Mouse (Mus musculus): ENCODE results near the gene Lefty2.
"Not testable (repeated sequence)": the region's sequence is repeated elsewhere in the genome, so short reads cannot be mapped to it uniquely, and the experiment has no call there.

Lefty2 gene

DNA sequence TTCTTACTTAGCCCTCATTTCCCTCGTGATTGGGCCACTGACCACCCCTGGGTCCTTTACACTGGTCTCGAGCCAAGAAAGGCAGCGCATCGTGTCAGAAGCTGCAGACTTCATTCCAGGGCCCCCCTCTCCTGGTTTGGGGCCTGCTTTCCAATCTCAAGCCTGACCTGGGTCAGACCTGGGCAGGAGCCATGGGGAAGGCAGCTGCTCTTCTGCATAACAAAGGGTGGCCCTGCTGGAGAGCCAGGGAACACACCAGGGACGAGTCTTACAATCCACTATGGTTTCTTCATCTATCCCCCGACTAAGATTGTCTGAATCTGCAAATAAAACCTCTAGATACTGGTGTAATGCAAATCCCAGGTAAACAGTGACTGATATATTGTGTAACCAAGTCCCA lies 40.8 kb downstream of the Lefty2 start:
- no peak for DNase-seq (ENCODE audit: low read depth)

DNA sequence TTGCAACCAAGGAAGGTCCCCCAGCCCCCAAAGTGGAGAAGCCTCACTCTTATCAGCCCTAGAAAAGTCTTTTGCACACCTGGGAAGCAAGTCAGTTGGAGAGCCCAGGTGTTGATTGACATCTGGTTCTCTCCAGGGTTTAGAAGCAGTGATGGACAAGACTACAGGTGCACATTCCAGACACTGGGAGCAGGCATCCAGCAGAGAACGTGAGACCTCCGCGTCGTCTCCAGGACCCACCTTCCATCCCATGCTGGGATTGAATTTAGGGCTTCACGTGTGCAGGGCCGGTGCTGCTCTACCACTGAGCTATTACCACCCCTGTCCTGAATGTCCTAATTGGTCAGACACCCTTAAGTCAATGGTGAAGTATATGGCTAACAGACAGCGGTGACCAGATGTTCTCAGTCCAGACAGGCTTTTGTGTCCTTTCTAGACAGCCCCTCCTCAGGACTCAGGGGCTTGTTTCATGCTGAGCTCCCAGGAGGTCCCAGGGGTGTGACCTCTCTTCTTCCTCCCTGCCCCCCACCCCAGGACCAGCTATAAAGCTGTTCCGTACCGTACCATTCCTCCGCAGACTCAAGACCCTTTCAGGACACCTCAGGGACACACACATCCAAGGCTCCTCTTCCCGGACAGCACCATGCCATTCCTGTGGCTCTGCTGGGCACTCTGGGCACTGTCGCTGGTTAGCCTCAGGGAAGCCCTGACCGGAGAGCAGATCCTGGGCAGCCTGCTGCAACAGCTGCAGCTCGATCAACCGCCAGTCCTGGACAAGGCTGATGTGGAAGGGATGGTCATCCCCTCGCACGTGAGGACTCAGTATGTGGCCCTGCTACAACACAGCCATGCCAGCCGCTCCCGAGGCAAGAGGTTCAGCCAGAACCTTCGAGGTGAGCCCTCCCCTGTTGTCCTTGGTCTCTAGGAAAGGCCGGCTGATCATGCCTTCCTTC lies 41.8 kb downstream of the Lefty2 start, which contains the start of gene Lefty1:
Gene Lefty1 (plus strand): TSS at position 556 of the 953 bp plus-strand sequence.
- no peak for DNase-seq (ENCODE audit: low read depth)

DNA sequence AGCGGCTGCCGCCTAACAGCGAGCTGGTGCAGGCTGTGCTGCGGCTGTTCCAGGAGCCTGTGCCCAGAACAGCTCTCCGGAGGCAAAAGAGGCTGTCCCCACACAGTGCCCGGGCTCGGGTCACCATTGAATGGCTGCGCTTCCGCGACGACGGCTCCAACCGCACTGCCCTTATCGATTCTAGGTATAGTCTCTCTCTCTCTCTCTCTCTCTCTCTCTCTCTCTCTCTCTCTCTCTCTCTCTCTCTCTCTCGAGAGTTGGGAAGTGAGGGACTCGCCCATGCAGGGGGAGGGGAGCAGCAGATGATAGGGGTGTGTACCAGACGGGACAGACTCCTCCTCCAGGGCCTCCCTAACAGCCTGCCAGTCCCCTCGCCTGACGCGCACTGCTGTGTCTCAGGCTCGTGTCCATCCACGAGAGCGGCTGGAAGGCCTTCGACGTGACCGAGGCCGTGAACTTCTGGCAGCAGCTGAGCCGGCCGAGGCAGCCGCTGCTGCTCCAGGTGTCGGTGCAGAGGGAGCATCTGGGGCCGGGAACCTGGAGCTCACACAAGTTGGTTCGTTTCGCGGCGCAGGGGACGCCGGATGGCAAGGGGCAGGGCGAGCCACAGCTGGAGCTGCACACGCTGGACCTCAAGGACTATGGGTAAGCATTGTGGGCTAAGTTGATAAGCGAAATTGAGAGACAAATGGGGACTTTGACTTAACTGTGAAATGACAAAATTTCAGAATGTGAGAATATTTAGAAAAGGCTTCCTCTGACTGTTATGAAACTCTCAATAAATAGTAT lies 43.9 kb downstream of the Lefty2 start:
- not testable (repeated sequence) for DNase-seq (ENCODE audit: low read depth)

GRCm38 (mm10) chr1:180937631-180938030 lies 44.7 kb downstream of the Lefty2 start:
- not testable (repeated sequence) for DNase-seq (ENCODE audit: low read depth)

GRCm38 (mm10) chr1:180938781-180939180 lies 45.9 kb downstream of the Lefty2 start:
- not testable (repeated sequence) for DNase-seq (ENCODE audit: low read depth)

DNA sequence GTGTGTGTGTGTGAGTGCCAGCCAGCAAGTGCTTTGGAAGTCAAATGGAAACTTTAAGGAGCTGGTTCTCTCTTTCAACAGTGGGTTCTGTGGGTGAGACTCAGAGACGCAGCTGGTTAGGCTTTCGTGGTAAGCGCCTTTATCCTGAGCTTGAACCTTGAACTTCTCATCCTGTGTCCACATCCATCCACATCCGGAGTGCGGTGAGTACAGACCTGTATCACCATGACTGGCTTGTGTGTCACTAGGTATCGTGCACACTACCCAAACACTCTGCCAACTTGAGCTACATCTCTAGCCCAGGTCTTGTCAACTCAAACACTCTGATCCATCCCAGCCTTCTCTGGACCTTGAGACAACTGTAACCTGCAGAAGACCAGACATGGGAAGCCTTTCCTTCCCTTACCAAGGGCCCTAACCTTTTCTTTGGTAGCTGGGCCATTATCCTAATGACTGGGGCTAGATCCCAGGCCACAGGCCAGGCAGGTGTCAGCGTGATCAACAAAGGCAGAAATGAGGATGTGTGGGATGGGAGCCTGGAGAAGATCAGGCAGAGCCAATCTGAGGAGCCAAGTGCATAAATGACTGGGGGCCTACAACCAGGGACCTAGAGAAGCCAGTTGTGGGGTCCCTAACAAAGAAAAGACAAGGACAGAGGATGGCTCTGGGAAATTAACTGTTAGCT lies 48.0 kb downstream of the Lefty2 start:
- no peak for DNase-seq (ENCODE audit: low read depth)

GRCm38 (mm10) chr1:180941726-180942125 lies 48.8 kb downstream of the Lefty2 start:
- DNase-seq (ENCODE audit: low read depth) = no peak

DNA sequence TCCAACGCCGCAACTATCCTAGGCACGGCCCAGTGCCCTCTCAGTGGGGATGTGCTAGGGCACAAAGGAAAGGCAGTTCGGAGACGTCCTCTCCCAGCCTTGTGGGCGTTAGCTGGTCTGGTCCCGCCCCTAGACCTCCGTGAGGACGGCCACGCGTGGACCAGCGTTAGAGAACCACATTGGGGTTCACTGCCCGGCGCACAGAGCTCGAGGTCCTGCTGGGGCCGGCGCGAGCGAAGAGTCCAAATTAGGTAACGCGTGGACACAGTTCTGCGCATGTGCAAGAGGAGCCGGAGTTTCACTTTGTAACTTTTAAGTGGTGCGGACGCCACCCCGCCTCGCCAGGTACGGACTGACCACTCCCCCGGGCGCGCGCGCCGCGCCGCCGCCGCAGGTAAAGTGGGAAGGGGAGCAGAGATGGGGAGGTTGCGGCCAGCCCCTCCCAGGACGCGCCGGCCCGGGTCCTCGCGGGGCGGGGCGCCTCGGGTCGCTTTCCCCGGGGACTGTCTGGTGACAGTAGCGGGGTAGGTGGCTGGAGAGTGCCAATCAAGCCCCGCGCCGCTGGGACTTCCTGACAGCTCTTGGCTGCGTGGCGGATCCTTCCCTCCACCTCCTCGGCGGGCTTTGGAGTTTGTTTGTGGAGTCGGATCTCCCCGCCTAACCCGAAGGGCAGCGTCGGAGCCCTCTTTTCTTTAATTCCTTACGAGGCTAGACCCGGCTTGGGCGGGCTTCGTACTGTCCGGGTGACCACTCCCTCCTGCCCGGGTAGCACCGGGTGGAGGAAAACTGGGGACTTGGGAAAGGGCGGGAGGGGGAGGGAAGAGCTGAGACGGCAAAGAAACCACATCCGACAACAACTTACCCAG lies 49.5 kb downstream of the Lefty2 start, which contains the start of gene Tmem63a:
Gene Tmem63a (plus strand): TSS at position 179 of the 866 bp plus-strand sequence.
- DNase-seq (ENCODE audit: low read depth) = peak; percentile 92

GRCm38 (mm10) chr1:180943032-180943644 lies 50.2 kb downstream of the Lefty2 start:
- peak; percentile 68 for DNase-seq (ENCODE audit: low read depth)

- DNase-seq (ENCODE audit: low read depth) = peak; percentile 61
Measured at GRCm38 (mm10) chr1:180943896-180944295, 51.0 kb downstream of the Lefty2 start.

DNA sequence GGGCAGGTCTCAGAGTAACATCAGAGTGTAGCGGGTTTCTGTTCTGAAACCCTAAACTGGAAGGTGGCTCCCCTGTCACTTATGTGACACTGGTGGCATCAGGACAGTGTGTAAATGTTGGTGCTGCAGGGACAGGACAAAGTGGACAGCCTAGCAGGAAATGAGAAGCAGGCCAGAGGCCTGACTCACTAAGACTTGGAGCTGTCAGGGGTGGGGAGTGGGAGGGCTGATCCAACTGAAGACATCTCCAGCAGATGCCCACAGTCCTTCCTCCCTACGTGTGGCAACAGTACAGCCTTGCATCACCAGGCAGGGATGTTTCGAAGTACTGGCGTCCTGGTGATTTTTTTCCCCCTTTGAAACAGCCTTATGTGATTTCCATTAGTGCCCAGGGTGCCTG lies 51.6 kb downstream of the Lefty2 start:
- peak; percentile 83 for DNase-seq (ENCODE audit: low read depth)

DNA sequence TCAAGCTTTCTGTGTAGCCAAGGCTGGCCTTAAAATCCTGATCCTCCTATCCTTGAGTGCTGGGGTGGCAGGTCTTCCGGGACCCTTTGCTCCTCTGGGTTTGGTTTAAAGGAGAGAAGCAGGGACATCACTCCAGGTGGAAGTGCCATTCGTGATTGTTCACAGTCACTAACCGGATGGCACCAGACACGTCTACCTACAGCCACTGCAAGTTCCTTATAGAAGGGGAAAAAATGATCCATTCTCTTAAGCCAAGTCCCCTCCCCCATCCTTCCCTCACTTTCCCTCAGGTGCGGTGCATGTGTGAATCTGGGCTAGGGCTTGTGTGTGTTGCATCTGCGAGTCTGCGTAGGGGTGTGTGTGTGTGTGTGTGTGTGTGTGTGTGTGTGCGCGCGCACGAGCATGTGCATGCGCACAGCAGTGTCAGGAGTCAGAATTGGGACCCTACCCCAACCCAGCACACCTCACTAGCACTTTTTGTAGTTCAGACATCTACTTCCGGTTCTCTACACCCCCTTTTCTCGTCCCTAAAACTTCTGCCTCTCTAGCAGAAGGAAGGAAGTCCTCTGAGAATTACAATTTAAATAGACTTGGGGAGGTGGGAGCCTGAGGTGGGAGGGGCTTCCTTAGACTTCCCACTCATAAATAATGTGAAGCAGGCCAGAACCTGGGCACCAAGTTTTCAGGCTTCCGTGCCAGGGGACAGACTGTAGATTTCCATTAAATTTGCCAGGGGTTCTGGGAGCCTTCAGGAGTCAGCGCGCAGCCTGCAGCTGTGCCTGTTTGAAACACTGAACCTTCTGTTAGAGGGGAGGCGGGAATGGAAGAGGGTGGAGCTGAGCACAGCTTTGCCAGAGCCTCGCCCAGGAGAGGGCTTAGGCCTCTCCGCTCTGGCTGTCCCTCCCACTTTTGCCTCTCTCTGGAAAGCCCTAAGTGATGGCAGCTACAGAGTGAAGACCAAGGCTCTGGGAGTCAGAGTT lies 52.4 kb downstream of the Lefty2 start:
- peak; percentile 91 for DNase-seq (ENCODE audit: low read depth)

- no peak for DNase-seq (ENCODE audit: low read depth)
Measured at GRCm38 (mm10) chr1:180946448-180946847, 53.5 kb downstream of the Lefty2 start.

Measured in NIH3T3 (cell line).